Mouse (Mus musculus) heart, postnatal 4 days (tissue): ENCODE results near the gene Fitm2. TPM values are rescaled to one million over a fixed set of nuclear protein-coding genes. Genes with fewer than 3 reads are reported as not detected.

Source experiments
- DNase-seq: peaks from one replicate; pipeline ENCODE4 v3.0.0; 2021
- total RNA-seq, 2 experiments: library from RNA; stranded (reverse); gene quantifications; 2 replicates each; pipeline ENCODE4 v1.2.3; 2021

Fitm2 gene
- total RNA-seq: 10 to 100 TPM; 27.8 to 28.1 TPM

DNA sequence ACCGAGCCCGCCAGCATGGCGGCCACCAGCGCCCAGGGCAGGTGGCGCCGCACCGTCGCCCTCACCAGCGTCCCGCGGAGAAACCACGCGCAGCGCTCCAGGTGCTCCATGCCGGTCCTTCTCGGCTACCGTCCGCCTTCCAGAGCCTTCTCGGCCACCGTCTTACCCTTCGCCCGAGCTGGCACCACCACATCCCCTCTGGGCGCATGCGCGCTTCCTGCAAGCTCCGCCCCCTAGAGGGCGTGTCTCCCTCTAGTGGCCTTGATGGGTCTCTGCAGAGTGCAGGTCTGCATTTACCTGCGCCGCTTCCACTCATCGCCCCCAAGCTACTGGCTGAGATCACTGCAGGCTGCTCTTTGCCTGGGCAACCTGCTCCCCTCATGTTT lies at the start of gene Fitm2:
Gene Fitm2, minus strand, starts transcription at position 164 of the 386 bp plus-strand sequence.
- peak; percentile 96 for DNase-seq

DNA sequence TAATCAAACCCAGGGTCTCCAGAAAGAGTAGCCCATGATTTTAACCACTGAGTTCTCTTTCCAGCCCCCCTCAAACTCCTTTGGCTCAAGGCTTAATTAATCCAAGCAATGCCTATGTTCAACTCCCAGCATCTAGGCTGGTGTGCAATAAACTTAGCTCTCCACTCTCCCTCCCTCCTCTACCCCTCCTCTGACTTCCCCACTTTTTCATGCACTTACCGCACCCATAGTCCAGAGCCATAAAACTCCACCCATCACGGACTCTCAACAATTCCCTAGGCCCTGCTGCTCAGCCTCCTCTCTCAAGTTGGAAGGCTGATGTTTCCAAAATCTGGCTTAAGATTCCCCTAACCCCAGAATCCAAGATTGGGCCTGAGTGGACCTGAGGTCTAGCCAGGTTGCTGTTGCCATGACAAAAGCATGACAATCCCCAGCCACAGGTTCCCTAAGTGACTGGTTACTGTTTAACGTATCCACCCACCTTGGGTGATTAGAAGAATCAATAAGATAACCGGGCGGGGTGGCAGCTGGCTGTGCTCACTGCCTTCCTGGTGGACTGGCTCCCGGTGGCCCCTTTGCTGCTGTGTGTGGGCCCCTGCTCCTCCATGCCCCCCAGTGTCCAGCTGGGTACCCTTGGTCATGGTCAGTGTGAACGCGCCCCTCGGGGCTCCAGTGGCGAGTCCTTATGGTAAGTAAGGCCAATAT lies 34.0 kb upstream of the Fitm2 start, which contains the start of gene Hnf4a:
Gene Hnf4a, plus strand, starts transcription at position 509 of the 705 bp plus-strand sequence.
- DNase-seq: no peak

DNA sequence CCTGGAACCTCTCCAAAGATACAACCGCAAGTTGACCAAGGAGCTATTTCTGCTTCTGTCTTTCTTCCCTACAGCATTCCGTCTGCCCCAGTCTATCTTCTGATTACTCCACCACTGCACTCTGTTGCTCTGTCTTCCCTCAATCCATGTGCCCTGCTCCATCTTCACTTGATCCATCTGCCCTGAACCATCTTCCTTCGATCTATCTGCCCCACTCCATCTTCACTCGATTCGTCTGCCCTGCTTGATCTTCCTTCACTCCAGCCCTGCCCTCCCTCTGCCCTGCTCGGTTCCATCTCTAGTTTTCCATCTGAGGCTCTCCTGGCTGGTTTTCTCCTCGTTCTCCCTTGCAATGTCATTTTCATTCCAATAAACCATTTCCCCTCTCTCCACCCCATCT lies 30.8 kb upstream of the Fitm2 start:
- DNase-seq: no peak

DNA sequence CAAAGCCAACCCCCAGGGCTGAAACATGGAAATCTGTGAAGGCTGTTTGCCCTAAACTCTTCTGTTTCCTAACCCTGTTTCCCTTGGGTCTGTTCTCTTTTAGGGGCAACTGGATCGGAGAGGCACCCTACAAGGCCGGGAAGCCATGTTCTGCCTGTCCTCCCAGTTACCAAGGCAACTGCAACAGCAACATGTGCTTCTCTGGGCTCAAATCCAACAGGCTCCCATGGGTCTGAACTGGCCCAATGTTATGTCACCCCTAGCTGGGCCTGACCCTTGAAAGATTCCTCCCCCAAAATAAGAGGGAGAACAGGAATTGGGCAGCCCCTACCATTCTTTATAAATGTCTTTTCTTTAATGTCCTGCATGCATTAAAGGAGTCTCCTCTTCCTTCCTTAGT lies 29.8 kb upstream of the Fitm2 start:
- peak; percentile 53 for DNase-seq

DNA sequence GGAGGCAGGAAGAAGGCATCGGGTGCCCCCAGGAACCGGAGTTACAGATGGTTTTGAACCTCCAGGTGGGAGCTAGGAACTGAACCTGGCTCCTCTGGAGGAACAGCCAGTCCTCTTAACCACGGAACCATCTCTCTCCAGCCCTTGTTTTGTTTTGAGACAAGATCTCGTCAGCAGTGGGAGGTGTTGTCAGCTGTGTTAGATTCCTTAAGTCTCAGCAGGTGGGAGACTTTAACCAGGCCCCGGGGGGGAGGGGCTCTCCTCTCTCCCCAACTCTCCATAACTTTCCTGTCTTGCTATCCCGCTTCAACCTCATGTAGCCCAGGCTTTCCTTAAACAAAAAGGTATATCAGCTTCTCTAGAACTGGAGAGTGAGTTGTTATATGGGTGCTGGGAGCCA lies 22.0 kb upstream of the Fitm2 start:
- no peak for DNase-seq

DNA sequence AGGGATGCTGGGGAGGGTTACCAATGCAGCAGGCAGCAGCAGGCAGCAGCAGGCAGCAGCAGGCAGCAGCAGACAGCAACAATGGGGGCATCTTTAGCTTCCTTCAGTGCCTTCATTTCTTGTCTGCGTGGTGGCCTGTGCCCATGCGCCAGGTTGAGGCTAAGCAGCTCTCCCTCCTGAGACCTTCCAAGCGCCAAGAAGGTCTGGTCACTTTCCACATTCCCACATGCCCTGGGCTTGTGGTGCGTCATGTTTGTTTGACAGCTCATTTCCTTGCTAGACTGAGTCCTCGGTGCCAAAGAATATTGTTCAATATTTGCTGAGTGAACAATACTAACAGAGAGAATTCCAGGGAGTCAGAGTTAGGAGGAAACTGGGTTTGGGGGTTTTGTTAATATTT lies 21.5 kb upstream of the Fitm2 start:
- no peak for DNase-seq

DNA sequence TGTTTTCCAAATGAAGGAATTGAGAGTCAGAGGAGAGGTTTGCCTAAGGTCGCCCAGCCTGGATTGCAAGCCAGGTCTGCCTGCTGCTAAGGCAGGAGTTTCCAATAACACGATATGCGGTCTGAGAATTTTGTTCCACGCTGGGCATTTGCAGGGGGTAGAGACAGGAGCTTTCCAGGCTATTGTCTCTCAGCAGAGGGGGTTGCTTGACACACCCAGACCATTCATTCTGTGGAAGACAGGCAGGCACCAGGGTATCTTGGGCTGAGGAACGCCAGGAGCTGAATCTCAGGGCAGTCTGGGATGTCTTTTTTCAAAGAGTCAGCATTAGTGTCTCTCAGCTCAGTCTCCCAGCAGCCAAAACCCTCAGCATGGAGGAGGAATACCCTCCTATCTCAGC lies 20.6 kb upstream of the Fitm2 start:
- no peak for DNase-seq

DNA sequence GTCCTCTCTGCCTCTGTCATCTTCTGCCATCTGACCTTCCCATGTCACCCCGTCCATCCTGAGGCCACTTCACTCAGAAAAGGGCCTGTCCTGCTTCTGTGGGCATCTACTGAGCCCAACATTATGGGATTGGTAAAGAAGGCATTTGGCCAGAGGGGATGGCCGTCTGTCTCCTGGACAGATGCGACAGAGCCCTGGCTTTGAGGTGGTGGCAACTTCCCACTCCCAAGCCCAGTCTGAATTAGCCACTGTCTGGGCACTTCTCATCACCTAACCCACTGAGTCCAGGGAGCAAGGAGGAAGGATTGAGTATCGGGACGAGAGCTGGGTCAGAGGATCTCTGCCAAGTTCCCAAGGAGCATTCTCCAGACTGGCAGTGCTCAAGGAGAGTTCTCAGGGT lies 19.6 kb upstream of the Fitm2 start, which contains the start of gene R3hdml:
Gene R3hdml, plus strand, starts transcription at position 301 of the 400 bp plus-strand sequence.
- DNase-seq: no peak

DNA sequence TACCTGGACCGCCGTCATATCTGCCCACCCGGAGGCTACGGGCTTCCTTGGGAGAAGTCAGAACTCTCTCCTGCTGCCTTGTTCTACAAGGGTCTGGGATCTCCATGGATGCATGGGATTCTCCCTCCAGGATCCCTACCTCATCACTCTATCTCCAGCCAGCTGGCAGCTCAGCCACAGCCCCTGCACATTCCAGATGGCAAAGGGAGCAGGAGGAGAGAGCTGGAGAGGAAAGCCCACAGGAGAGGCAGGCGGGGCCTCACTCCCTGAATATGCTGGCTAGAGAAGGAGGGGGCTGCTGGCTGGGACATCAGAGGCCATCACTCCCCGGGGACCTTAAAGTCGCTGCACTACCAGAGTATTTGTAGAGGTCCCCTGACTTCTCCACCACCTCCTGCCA lies 18.9 kb upstream of the Fitm2 start:
- DNase-seq: no peak

DNA sequence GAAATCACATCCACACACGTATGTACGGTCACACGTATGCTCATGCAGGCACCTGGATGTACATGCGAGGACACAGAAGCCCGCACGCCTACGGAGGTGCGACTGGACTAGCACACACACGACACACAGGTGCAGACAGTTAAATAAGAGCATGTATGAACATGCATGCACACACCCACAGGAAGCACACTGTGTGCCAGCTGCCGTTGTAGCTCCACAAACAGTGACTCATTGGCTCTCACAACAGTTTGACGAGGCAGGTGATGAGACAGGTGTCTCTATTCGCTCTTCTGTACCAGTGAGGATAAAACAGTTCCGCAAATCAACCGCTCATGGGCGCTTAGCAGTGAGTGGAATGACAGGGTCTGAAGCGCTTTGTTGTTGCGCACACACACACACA lies 18.2 kb upstream of the Fitm2 start:
- DNase-seq: no peak

DNA sequence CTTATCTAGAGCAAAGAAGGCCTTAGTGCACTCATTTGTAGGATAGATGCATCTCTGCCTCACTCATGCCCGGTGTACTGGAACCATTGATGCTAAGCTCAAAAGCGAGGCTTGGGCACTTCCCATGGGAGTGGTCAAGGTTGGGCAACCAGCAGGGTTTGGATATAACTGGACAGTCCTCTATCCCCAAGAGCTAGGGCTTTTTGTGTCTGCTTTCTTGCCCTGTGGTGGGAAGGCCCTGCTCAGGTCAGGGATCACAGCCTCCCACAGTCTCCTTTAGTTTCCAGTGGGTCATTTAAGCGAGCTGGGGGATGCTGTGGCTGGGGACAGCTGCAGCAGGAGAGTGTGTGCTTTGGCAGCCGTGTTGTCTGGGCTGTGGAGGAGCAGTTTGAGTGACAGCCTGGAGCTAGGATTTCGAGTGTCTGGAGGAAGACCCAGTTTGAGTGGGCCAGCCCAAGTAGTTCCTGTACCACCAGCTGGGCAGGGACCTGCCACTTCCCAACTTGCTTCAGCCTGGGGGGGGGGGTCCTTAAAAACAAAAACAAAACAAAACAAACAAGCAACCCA lies 17.4 kb upstream of the Fitm2 start:
- DNase-seq: no peak

DNA sequence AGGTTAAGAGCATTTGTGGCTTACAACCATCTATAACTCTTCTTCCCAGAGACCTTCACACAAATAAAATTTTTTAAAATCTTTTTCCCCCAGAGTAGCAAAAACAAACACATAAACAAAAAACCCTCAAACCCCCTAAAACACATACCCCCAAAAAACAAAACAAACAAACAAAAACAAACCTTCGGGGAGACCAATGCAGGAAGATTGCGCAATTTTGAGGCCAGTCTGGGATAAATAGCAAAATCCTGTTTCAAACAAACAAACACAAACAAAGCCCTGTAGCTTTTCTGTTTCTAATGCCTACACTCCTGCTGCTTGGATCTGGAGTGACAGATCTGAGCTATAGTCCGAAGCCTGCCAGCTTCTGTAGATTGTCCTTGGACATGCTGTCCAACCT lies 14.9 kb upstream of the Fitm2 start:
- DNase-seq: no peak

DNA sequence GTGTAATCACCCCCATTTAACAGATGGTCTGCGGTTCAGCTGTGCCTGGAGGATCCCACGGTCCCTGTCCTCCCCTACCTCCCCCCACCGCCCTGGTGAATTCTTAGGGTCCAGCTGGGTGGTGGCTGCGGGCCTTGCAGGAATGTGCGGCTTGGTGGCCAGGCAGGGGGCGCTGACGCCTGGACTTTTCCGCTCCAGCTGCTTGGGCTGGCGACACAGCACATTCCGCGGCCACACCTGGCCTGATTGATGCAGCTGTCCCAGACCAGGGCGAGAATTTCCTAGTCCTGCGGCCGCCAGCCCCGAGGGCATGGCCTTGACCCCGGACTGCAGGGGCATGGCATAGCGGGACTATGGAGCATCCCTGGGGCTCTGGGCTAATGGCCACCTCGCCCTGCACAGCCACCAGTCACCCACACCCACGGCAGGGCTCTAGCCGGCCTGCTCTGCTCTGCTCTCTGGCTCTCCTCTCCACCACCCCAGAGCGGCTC lies 9.2 kb upstream of the Fitm2 start:
- no peak for DNase-seq

DNA sequence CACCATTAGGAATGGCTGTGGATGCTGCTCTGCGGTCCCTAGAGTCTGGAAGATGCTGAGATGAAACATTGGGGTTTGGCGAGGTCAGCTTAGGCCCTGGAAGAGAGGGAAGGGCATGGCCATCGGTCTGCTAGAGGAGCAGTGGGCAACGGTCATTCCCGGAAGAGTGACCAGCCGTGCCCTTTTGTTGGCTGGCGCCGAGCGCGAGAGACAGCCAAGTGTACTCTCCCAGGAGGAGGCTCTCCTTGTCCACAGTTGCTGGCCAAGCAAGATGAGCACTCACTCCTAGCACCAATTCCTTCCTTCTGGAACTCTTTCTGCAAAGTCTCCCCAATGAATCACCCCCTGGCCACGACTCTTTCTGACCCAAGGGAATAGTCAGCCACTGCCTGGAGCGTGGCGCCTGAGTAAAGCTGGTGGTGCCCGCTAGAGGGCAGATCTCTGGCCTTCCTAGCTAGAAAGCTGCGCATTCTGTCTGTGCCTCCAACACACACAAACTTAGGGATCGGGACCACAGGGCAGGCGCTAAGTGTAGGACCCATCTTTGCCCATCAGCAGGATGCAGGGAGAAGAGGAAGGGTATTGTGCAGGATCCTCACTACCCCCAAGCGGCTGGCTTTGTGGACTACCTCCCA lies 7.9 kb upstream of the Fitm2 start:
- no peak for DNase-seq

DNA sequence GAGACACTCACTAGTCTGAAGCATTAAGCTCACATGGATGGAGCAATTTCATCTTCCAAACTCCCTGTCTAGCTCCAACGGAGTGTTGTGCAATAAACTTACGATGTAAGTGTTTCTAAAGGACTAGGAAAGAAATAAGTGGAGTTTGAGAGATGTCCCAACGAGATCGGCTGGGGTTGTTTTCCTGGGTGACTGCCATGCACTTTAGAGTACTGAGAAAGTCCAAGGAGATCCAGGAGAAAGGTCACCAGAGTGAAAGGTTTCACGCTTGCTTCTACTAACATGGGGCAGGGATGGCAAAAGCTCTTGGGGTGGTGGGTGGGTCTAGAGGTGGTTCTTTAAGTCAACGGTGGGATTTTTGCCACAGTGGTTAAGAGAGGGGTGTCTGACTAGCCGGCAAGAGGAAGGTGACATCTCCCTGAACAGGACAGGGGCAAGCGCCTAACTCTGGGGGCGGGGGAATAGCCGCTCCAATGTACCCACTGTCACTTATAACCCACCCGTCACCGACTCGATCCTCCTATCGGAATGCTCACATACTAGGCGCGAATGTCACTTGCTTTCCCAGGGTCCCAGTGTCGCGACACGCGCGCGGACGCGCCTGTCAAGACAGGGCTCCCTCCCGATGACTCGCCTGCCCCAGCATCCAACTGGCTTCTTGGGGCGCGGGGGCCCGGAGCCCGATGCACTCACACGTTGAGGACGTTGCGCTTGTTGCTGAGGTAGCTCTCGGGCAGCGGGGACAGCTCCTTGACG lies 541 bp downstream of the Fitm2 start:
- DNase-seq: no peak

DNA sequence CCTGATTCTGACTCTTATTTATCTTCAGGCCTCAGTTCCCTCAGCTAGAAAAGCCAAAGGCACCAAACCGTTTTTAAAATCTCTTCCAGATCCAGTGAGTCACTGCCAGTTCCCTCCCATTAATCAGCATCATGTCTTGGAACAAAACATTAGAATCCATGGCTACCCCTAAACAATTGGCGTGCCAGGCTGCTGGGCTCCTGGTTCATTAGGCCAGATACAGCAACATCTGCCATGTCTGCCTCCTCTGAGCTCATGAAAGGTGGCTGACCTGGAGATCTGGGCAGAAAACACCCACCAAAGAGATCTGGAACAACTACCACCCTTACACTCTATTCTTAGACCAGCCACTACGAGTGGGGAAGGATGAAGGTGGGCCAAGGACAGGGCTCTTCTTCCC lies 1.3 kb downstream of the Fitm2 start:
- no peak for DNase-seq

DNA sequence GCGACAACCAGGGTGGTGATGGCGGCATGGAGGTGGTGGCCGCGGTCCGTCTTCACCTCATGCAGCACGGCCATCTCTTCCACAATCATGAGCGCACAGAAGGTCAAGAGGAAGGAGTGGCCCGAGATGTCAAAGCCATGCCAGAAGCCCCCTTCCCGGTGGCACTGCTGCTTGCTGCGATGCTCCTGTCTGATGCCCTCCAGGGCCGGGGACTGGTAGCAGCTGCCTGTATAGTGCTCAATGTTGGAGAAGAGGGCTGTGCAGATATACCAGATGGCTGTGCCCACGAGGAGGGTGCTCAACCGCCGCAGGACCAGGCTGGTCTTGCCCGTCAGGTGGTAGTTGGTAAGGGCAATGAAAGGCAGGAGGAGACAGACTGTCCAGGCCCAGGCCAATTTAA lies 2.7 kb downstream of the Fitm2 start:
- no peak for DNase-seq

DNA sequence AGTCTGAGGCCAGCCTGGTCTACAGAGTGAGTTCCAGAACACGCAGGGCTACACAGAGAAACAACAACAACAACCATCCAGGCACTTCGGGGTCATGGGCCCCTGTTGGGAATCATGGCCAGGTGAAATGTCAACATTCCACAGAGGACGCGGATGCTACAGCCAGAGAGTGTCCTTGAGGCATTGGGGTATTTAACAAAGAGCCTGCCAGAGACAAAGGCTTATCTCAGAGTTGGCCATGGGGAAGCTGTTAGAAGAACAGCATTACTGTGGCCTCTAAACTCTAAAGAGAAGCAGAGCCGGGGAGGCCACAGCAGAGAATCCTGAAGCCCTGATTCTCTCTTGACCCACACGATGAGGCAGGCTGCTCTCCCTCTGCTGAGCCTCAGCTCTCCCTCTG lies 3.6 kb downstream of the Fitm2 start:
- DNase-seq: no peak

DNA sequence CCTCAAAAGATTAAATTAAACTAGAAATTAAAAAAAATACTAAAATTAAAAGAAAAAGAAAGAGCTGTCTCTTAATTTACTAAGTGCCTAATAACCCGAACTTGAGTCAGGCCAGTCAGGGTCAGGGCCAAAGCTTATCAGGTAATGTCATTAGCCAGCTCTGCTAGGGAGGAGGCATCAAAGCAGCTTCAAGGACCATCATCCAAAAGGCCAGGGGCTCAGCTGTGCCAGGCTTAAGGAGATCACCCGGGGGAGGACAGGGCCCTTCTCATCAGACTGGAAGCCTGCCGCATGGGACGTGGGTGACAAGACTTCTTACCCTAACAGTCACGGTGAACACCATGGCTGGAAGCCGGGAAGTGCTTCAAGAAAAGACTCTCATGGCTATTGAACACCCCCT lies 4.8 kb downstream of the Fitm2 start:
- DNase-seq: no peak

DNA sequence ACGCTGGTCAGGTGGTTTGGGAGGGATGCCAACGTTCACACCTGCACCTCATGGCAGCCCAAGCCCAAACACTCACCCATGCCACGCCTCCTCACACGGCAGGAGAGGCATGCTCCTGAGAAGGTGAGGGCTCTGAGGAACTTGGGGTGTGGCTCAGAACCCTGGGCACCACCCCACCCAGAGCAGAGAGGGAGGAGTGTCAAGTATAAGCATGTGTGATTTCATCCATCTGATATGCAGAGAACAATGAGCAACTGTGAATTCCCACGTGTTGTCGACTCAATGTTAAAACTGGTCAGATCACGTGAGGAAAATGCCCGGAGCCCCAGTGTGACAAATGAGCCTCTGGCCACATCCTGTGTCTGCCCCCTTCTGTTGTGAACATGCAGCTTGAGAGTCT lies 5.7 kb downstream of the Fitm2 start:
- no peak for DNase-seq

DNA sequence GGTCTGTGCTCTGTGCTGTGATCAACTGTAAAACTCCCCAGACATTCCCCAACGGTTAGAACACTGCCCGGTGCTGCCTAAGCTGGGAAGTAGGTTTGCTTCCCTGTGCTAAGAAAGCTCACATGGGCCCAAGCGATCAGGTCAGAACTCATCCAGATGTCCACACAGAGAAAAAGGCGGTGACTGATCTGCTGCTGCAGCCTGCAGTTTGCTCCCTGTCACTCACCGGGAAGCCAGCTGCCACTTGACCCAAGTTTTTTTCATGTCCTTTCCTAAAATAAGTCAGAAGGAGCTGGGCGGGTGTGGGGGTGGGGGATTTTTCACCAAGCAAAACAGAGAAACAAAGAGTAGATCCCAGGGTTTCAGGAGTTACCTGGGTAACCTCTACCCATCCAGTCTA lies 7.9 kb downstream of the Fitm2 start:
- DNase-seq: no peak

DNA sequence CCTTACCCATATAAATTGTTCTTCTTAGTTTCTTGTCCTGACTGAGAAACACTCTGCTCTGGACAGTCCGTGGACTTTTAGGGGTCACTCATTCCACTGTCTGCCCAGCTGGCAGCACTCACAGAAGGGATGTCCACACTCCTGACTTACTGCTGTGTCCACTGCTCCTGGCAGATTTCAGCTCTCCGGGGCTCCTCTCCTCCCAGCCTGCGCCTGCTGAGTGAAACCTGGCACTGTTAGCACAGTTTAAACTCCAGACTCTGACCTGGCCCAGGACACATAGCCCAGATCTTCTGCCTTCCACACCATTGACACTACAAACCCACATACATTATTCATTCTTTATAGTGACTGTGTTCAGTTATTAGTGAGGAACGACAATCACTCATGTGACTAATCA lies 8.4 kb downstream of the Fitm2 start:
- DNase-seq: no peak

DNA sequence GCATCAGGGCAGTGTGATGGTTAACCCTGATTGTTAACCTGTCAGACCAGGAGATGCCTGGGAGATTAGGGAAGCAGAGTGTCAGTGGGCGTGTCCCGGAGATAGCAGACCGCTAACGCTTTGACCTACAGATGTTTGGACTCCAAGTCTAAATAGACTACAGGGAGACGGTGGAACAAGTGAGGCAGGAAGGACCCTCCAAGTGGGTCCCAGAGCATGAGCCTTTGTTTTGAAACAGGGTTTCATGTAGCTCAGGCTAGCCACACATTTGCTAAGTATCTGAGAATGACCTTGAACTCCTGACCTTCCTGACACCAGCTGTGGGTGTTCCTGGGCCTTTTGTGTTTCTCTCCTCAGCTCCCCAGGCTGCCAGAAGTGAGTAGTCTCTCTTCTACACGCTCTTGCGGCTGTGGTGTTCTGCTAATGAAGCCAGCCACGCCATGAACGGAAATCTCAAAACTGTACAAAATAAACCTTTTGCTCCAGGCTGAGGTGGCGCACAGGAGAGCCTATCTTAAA lies 9.1 kb downstream of the Fitm2 start:
- DNase-seq: no peak
